2 mouse cellular contexts compared by ENCODE assay signal in the genomic region with DNA sequence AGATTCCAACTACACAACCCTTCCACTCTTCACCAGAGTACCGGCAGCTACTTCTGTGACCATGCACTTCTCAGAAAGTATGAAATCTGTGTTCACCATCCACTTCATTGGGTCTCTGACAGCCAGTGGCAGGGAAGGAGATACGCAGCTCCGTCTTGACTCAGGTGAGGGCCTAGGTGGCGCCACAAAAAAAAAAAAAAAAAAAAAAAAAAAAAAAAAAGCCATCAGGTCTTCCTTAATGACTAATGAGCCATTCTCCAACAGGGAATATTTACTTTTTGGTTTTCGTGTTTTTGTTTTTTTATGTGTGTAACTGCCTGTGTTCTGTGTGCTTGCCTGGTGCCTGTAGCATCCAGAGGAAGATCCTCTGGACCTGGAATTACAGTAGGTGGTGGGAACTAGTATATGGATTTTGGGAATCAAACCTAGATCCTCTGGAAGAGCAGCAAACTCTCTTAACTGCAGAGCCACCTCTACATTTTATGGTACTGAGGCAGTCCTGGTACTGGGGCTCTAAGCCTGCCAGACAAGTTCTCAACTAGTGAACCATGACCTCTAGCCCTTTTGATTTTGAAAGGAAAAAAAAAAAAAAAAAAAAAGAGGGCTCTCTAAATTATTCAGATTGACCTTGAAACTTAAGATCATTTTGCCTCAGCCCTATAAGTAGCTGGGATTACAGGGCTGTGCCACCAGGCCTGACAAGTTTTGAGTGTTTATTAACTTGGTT.
TF ChIP-seq lines count a peak whose summit lies in the region.

No protein-coding gene starts in this region.

TF ChIP-seq in CH12.LX, 34 proteins besides CTCF, POLR2A, EP300 and RAD21:
- TF ChIP-seq RCOR1 (conservative IDR thresholded peaks at IDR 0.05; ENCODE audit: low read depth, low read length) (no peak), ZNF384 (IDR thresholded peaks at IDR 0.05; ENCODE audit: low read depth, low read length) (peak; percentile 92)

TF ChIP-seq in MEL, 35 proteins besides CTCF, POLR2A, EP300 and RAD21:
- no peak for TF ChIP-seq MYB (IDR thresholded peaks at IDR 0.05; ENCODE audit: low read depth, low read length)
- TF ChIP-seq ZKSCAN1 (IDR thresholded peaks at IDR 0.05; ENCODE audit: low read depth, low read length), result no peak
- TF ChIP-seq SMC3 (IDR thresholded peaks at IDR 0.05; ENCODE audit: low read depth, low read length), result no peak
- no peak for TF ChIP-seq UBTF (IDR thresholded peaks at IDR 0.05; ENCODE audit: borderline replicate concordance, insufficient read depth, low read depth, low read length)
- TF ChIP-seq TBP (IDR thresholded peaks at IDR 0.05; ENCODE audit: low read depth, low read length), result no peak
- peak; percentile 62; the same call in 1 of the 2 replicates for TF ChIP-seq ZNF384 (IDR thresholded peaks at IDR 0.05; ENCODE audit: low read depth, low read length)
- TF ChIP-seq BHLHE40 (IDR thresholded peaks at IDR 0.05; ENCODE audit: borderline replicate concordance, low read depth, low read length), result no peak
TF ChIP-seq in MEL: peak in this region for 1.
